Mouse (Mus musculus): ENCODE data around the gene Ddx4.

- TF ChIP-seq POLR2A (IDR thresholded peaks at IDR 0.05; ENCODE audit: low read depth, low read length) (no peak), CTCF (IDR thresholded peaks at IDR 0.05; ENCODE audit: borderline replicate concordance, insufficient read depth, low read length) (no peak)
Measured at GRCm38 (mm10) chr13:112651183-112651582, 1.1 kb downstream of the Ddx4 start.
